Mouse (Mus musculus) lung, postnatal 0 days (tissue): ENCODE data around the gene Hsf3. TPM values are rescaled to one million over a fixed set of nuclear protein-coding genes. Genes with fewer than 3 reads are reported as not detected.

Experiments used
- ATAC-seq: fragments of 200-750 bp; cut with Nextera tagmentation; 2 replicates; pipeline ENCODE4 v1.8.0; 2017; ENCODE audit warnings: moderate library complexity
- DNase-seq: peaks from one replicate; pipeline ENCODE4 v3.0.0-alpha.2; 2016; ENCODE audit warnings: low spot score
- H3K27ac ChIP-seq: fragments of 300-500 bp; sonication (generic); 2 replicates; pipeline ENCODE4 v1.5.1; 2014; ENCODE audit warnings: antibody characterized with exemption, mild to moderate bottlenecking, low read length, mixed read lengths
- H3K27me3 ChIP-seq: fragments of 300-500 bp; sonication (generic); replicated peaks from 2 replicates; pipeline ENCODE4 v1.6.1; 2014; ENCODE audit warnings: low read length, mixed read lengths; ENCODE audit not compliant: insufficient read depth
- H3K36me3 ChIP-seq: fragments of 300-500 bp; sonication (generic); 2 replicates; pipeline ENCODE4 v1.6.1; 2014; ENCODE audit warnings: low read length, mixed read lengths; ENCODE audit not compliant: insufficient read depth
- H3K4me1 ChIP-seq: fragments of 300-500 bp; sonication (generic); 2 replicates; pipeline ENCODE4 v1.6.1; 2014; ENCODE audit warnings: antibody characterized with exemption, low read depth, low read length, mixed read lengths; ENCODE audit not compliant: insufficient read depth
- H3K4me2 ChIP-seq: fragments of 300-500 bp; sonication (generic); replicated peaks from 2 replicates; pipeline ENCODE4 v1.6.1; 2014; ENCODE audit warnings: low read depth, mild to moderate bottlenecking, low read length, moderate library complexity, mixed read lengths
- H3K4me3 ChIP-seq: fragments of 300-500 bp; sonication (generic); 2 replicates; pipeline ENCODE4 v1.5.1; 2014; ENCODE audit warnings: low read depth, low read length
- H3K9ac ChIP-seq: fragments of 300-500 bp; sonication (generic); replicated peaks from 2 replicates; pipeline ENCODE4 v1.6.1; 2014; ENCODE audit warnings: low read depth, mild to moderate bottlenecking
- H3K9me3 ChIP-seq: fragments of 300-500 bp; sonication (generic); 2 replicates; pipeline ENCODE4 v1.6.1; 2016; ENCODE audit warnings: low read length, mixed read lengths
- CTCF ChIP-seq: IDR thresholded peaks from 2 replicates; pipeline ENCODE4 v1.5.1; 2016; ENCODE audit warnings: antibody characterized with exemption, mild to moderate bottlenecking
- EP300 ChIP-seq: IDR thresholded peaks from 2 replicates; pipeline ENCODE4 v1.6.1; 2016; ENCODE audit warnings: antibody characterized with exemption, mild to moderate bottlenecking, control low read depth
- WGBS: fragments of 180-500 bp; shearing (Covaris S2); extraction: QIAGEN DNeasy Blood & Tissue Kit; methylation state at CpG from one replicate; pipeline ENCODE4 v1.1.7; 2014; 5-methylcytosine and 5-hydroxymethylcytosine counted together
- polyA plus RNA-seq: library from polyadenylated mRNA; unstranded; fragments of >200 nt; fragmentation: Nextera tagmentation; extraction: Ambion mirVana; gene quantifications from 2 replicates; pipeline ENCODE4 v1.2.1, GENCODE M21; 2015

Hsf3 gene
- polyA plus RNA-seq, 1 experiment from 2014 or later, result 0.04 TPM

- DNase-seq (no peak), ATAC-seq (no peak)
- 45% methylated on average over 2 of the region's 2 CpGs for WGBS
Measured at GRCm38 (mm10) chrX:96339108-96339507, 117.0 kb downstream of the Hsf3 start.

GRCm38 (mm10) chrX:96329764-96330163 lies 126.3 kb downstream of the Hsf3 start:
- Histone ChIP-seq H3K27me3 (no peaks in the 10 kb centered on the region), H3K36me3 (no peaks in the 10 kb centered on the region), H3K4me1 (no peaks in the 10 kb centered on the region), H3K4me2 (no peak overlapping the region), H3K27ac (no peak overlapping the region), H3K9me3 (no peaks in the 10 kb centered on the region), H3K9ac (no peak overlapping the region), H3K4me3 (no peak overlapping the region)
- TF ChIP-seq CTCF (peak; percentile 42), EP300 (no peak)
- DNase-seq (peak; percentile 5), ATAC-seq (no peak)
- 33% methylated on average over 4 of the region's 4 CpGs for WGBS

More at GRCm38 (mm10) chrX:96339108-96339507, 117.0 kb downstream of the Hsf3 start:
- Histone ChIP-seq H3K9me3 (no peaks in the 10 kb centered on the region), H3K27ac (no peak overlapping the region), H3K27me3 (no peaks in the 10 kb centered on the region), H3K4me3 (no peak overlapping the region), H3K9ac (no peak overlapping the region), H3K4me1 (no peaks in the 10 kb centered on the region), H3K36me3 (no peaks in the 10 kb centered on the region), H3K4me2 (no peak overlapping the region)
- no peak for TF ChIP-seq CTCF
- 0 out of 2 replicates have a peak, but pooled peaks have one; percentile 15 for TF ChIP-seq EP300

- H3K4me1 ChIP-seq, result no peaks in the 10 kb centered on the region
- no peak within 1 kb of the TSS for H3K9ac ChIP-seq
- H3K9me3 ChIP-seq, result no peaks in the 10 kb centered on the region
- no peak for ATAC-seq
- 84% methylated on average over 3 of the region's 3 CpGs for WGBS
- DNase-seq, result no peak
- H3K36me3 ChIP-seq, result no peaks in the 10 kb centered on the region
- H3K27me3 ChIP-seq, result no peaks in the 10 kb centered on the region
- H3K4me3 ChIP-seq, result no peak within 1 kb of the TSS
- TF ChIP-seq CTCF (no peak), EP300 (no peak)
- H3K4me2 ChIP-seq, result no peak within 1 kb of the TSS
- no peak within 1 kb of the TSS for H3K27ac ChIP-seq
Measured at GRCm38 (mm10) chrX:96293338-96293737, 162.8 kb downstream of the Hsf3 start, which contains the start of gene Vsig4. Gene Vsig4, minus strand, starts transcription at chrX:96293438.

GRCm38 (mm10) chrX:96256509-96256908 lies 199.6 kb downstream of the Hsf3 start:
- H3K4me1 ChIP-seq, result no peaks in the 10 kb centered on the region
- H3K27ac ChIP-seq, result no peak overlapping the region
- no peaks in the 10 kb centered on the region for H3K9me3 ChIP-seq
- H3K4me3 ChIP-seq, result no peak overlapping the region
- TF ChIP-seq CTCF (no peak), EP300 (no peak)
- no peak overlapping the region for H3K9ac ChIP-seq
- H3K4me2 ChIP-seq, result no peak overlapping the region
- DNase-seq, result no peak
- H3K36me3 ChIP-seq, result no peaks in the 10 kb centered on the region
- no peak for ATAC-seq
- H3K27me3 ChIP-seq, result no peaks in the 10 kb centered on the region

Other genes with a start within 250 kb of the Hsf3 start
- gene Vsig4, start 162.9 kb downstream of the Hsf3 start, polyA plus RNA-seq, result not detected in 2 replicates
- 5.5 and 7.8 TPM in 2 replicates for gene Heph, start 935 bp downstream of the Hsf3 start, polyA plus RNA-seq